Mouse (Mus musculus) kidney, embryonic 16.5 days (tissue): ENCODE measurements at regions not wholly inside any gene's neighbourhood (a gene's known extent, or its start where the extent isn't known, plus 50 kb on each side); places are given as distances from the start of the nearest gene placed in this dataset.

ENCODE experiments used
- ATAC-seq: fragments of 200-750 bp; cut with Nextera tagmentation; 2 replicates; pipeline ENCODE4 v1.8.0; 2017; ENCODE audit warnings: moderate TSS enrichment; ENCODE audit not compliant: low FRiP score, low TSS enrichment
- H3K27ac ChIP-seq: fragments of 300-500 bp; sonication (generic); 2 replicates; pipeline ENCODE4 v1.5.1; 2014; ENCODE audit warnings: low read length
- H3K27me3 ChIP-seq: fragments of 300-500 bp; sonication (generic); 2 replicates; pipeline ENCODE4 v1.6.1; 2014; ENCODE audit warnings: low read length, control low read depth, mixed read lengths; ENCODE audit not compliant: insufficient read depth
- H3K36me3 ChIP-seq: fragments of 300-500 bp; sonication (generic); 2 replicates; pipeline ENCODE4 v1.6.1; 2014; ENCODE audit warnings: low read length, control low read depth, mixed read lengths; ENCODE audit not compliant: insufficient read depth
- H3K4me1 ChIP-seq: fragments of 300-500 bp; sonication (generic); 2 replicates; pipeline ENCODE4 v1.6.1; 2014; ENCODE audit warnings: low read length, control low read depth, mixed read lengths; ENCODE audit not compliant: insufficient read depth
- H3K4me2 ChIP-seq: fragments of 300-500 bp; sonication (generic); replicated peaks from 2 replicates; pipeline ENCODE4 v1.6.1; 2014; ENCODE audit warnings: low read depth, low read length
- H3K4me3 ChIP-seq: fragments of 300-500 bp; sonication (generic); 2 replicates; pipeline ENCODE4 v1.5.1; 2014; ENCODE audit warnings: mild to moderate bottlenecking, low read length
- H3K9ac ChIP-seq: fragments of 300-500 bp; sonication (generic); replicated peaks from 2 replicates; pipeline ENCODE4 v1.6.1; 2014; ENCODE audit warnings: low read length
- H3K9me3 ChIP-seq: fragments of 300-500 bp; sonication (generic); 2 replicates; pipeline ENCODE4 v1.6.1; 2016; ENCODE audit warnings: low read length, control low read depth
- WGBS: fragments of 180-500 bp; shearing (Covaris S2); extraction: QIAGEN DNeasy Blood & Tissue Kit; methylation state at CpG from one replicate; pipeline ENCODE4 v1.1.7; 2014; 5-methylcytosine and 5-hydroxymethylcytosine counted together

GRCm38 (mm10) chr10:83926990-83927389, 204.3 kb downstream of the 1500009L16Rik start:
- no peak overlapping the region for H3K9ac ChIP-seq
- no peak for ATAC-seq
- H3K9me3 ChIP-seq: no peaks in the 10 kb centered on the region
- no peak overlapping the region for H3K4me2 ChIP-seq
- 34% methylated on average over 4 of the region's 4 CpGs for WGBS
- H3K27me3 ChIP-seq: no peaks in the 10 kb centered on the region
- H3K27ac ChIP-seq: no peak overlapping the region
- H3K4me3 ChIP-seq: no peak overlapping the region
- H3K4me1 ChIP-seq: peaks cover 3% of the 10 kb centered on the region; the same call in 1 of the 2 replicates
- no peaks in the 10 kb centered on the region for H3K36me3 ChIP-seq

GRCm38 (mm10) chr10:83927554-83927953, 204.9 kb downstream of the 1500009L16Rik start:
- WGBS: 86% methylated on average over 2 of the region's 2 CpGs

GRCm38 (mm10) chr10:83931758-83932157, 209.1 kb downstream of the 1500009L16Rik start:
- WGBS: 73% methylated on average over 3 of the region's 3 CpGs
- no peak overlapping the region for H3K4me3 ChIP-seq

More at GRCm38 (mm10) chr10:83927554-83927953, 204.9 kb downstream of the 1500009L16Rik start:
- H3K9me3 ChIP-seq: no peaks in the 10 kb centered on the region
- ATAC-seq: no peak
- H3K36me3 ChIP-seq: no peaks in the 10 kb centered on the region
- no peak overlapping the region for H3K4me3 ChIP-seq
- H3K4me1 ChIP-seq: peaks cover 3% of the 10 kb centered on the region; the same call in 1 of the 2 replicates
- H3K27ac ChIP-seq: no peak overlapping the region
- H3K4me2 ChIP-seq: no peak overlapping the region
- no peaks in the 10 kb centered on the region for H3K27me3 ChIP-seq
- no peak overlapping the region for H3K9ac ChIP-seq

GRCm38 (mm10) chr10:83933201-83933600, 210.5 kb downstream of the 1500009L16Rik start:
- H3K27ac ChIP-seq: no peak overlapping the region
- 69% methylated on average over 7 of the region's 7 CpGs for WGBS
- no peak for ATAC-seq

More at GRCm38 (mm10) chr10:83931758-83932157, 209.1 kb downstream of the 1500009L16Rik start:
- H3K27ac ChIP-seq: no peak overlapping the region
- ATAC-seq: 0 out of 2 replicates have a peak, but pooled peaks have one; percentile 23
- H3K4me1 ChIP-seq: peaks cover 7% of the 10 kb centered on the region; the same call in 1 of the 2 replicates
- no peaks in the 10 kb centered on the region for H3K36me3 ChIP-seq
- H3K27me3 ChIP-seq: no peaks in the 10 kb centered on the region
- H3K9me3 ChIP-seq: no peaks in the 10 kb centered on the region
- H3K4me2 ChIP-seq: no peak overlapping the region
- H3K9ac ChIP-seq: no peak overlapping the region

GRCm38 (mm10) chr10:83934498-83934897, 211.8 kb downstream of the 1500009L16Rik start:
- Histone ChIP-seq H3K4me2 (no peak overlapping the region), H3K9me3 (no peaks in the 10 kb centered on the region), H3K36me3 (no peaks in the 10 kb centered on the region), H3K9ac (no peak overlapping the region), H3K4me3 (no peak overlapping the region), H3K27ac (no peak overlapping the region), H3K4me1 (0 out of 2 replicates have a peak, but pooled peaks cover 7% of the 10 kb centered on the region), H3K27me3 (no peaks in the 10 kb centered on the region; the same call in 1 of the 2 replicates)
- 34% methylated on average over 3 of the region's 3 CpGs for WGBS
- peak; percentile 61; the same call in 1 of the 2 replicates for ATAC-seq

More at GRCm38 (mm10) chr10:83933201-83933600, 210.5 kb downstream of the 1500009L16Rik start:
- Histone ChIP-seq H3K9me3 (no peaks in the 10 kb centered on the region), H3K4me2 (no peak overlapping the region), H3K4me3 (no peak overlapping the region), H3K36me3 (no peaks in the 10 kb centered on the region), H3K27me3 (no peaks in the 10 kb centered on the region; the same call in 1 of the 2 replicates), H3K4me1 (0 out of 2 replicates have a peak, but pooled peaks cover 7% of the 10 kb centered on the region), H3K9ac (no peak overlapping the region)

- no peak overlapping the region for H3K4me2 ChIP-seq
- ATAC-seq: 0 out of 2 replicates have a peak, but pooled peaks have one; percentile 19
- no peaks in the 10 kb centered on the region for H3K36me3 ChIP-seq
- H3K27ac ChIP-seq: no peak overlapping the region
- no peaks in the 10 kb centered on the region for H3K9me3 ChIP-seq
- no peak overlapping the region for H3K9ac ChIP-seq
- 0 out of 2 replicates have a peak, but pooled peaks cover 4% of the 10 kb centered on the region for H3K4me1 ChIP-seq
- 45% methylated on average over 9 of the region's 9 CpGs for WGBS
- no peak overlapping the region for H3K4me3 ChIP-seq
- H3K27me3 ChIP-seq: no peaks in the 10 kb centered on the region; the same call in 1 of the 2 replicates
These were observed 214.5 kb downstream of the 1500009L16Rik start for GRCm38 (mm10) chr10:83937168-83937567.

GRCm38 (mm10) chr10:83942101-83942500, 219.4 kb downstream of the 1500009L16Rik start:
- Histone ChIP-seq H3K27me3 (no peaks in the 10 kb centered on the region; the same call in 1 of the 2 replicates), H3K27ac (no peak overlapping the region), H3K9ac (no peak overlapping the region), H3K4me1 (no peaks in the 10 kb centered on the region), H3K4me3 (no peak overlapping the region), H3K36me3 (no peaks in the 10 kb centered on the region), H3K4me2 (no peak overlapping the region), H3K9me3 (no peaks in the 10 kb centered on the region)
- WGBS: 60% methylated on average over 3 of the region's 3 CpGs
- ATAC-seq: no peak

GRCm38 (mm10) chr10:83944158-83944557, 221.5 kb downstream of the 1500009L16Rik start:
- no peaks in the 10 kb centered on the region for H3K36me3 ChIP-seq
- no peak for ATAC-seq

GRCm38 (mm10) chr10:83944897-83945296, 222.2 kb downstream of the 1500009L16Rik start:
- Histone ChIP-seq H3K27me3 (no peaks in the 10 kb centered on the region), H3K4me3 (no peak overlapping the region), H3K4me2 (no peak overlapping the region), H3K36me3 (no peaks in the 10 kb centered on the region), H3K9me3 (no peaks in the 10 kb centered on the region), H3K9ac (no peak overlapping the region), H3K4me1 (no peaks in the 10 kb centered on the region), H3K27ac (no peak overlapping the region)
- 96% methylated on average over 10 of the region's 10 CpGs for WGBS
- no peak for ATAC-seq

More at GRCm38 (mm10) chr10:83944158-83944557, 221.5 kb downstream of the 1500009L16Rik start:
- Histone ChIP-seq H3K4me2 (no peak overlapping the region), H3K4me3 (no peak overlapping the region), H3K9me3 (no peaks in the 10 kb centered on the region), H3K9ac (no peak overlapping the region), H3K27ac (no peak overlapping the region), H3K27me3 (no peaks in the 10 kb centered on the region), H3K4me1 (no peaks in the 10 kb centered on the region)
- WGBS: 85% methylated on average over 1 of the region's 1 CpGs

GRCm38 (mm10) chr10:83945503-83945902, 222.8 kb downstream of the 1500009L16Rik start:
- Histone ChIP-seq H3K9ac (no peak overlapping the region), H3K27ac (no peak overlapping the region), H3K36me3 (no peaks in the 10 kb centered on the region), H3K27me3 (no peaks in the 10 kb centered on the region), H3K9me3 (no peaks in the 10 kb centered on the region), H3K4me3 (no peak overlapping the region), H3K4me2 (no peak overlapping the region), H3K4me1 (no peaks in the 10 kb centered on the region)
- ATAC-seq: no peak
- WGBS: 69% methylated on average over 9 of the region's 9 CpGs
